Mouse (Mus musculus) neural tube, embryonic 15.5 days (tissue): Measurements from ENCODE around the gene Sbf2. TPM values are rescaled to one million over a fixed set of nuclear protein-coding genes. Genes with fewer than 3 reads are reported as not detected.

Experiments used
- ATAC-seq: fragments of 200-750 bp; cut with Nextera tagmentation; 2 replicates; pipeline ENCODE4 v1.8.0; 2017; ENCODE audit warnings: mild to moderate bottlenecking, moderate TSS enrichment, moderate library complexity; ENCODE audit not compliant: low FRiP score
- H3K27ac ChIP-seq: fragments of 300-500 bp; sonication (generic); replicated peaks from 2 replicates; pipeline ENCODE4 v1.5.1; 2015; ENCODE audit warnings: mild to moderate bottlenecking, inconsistent platforms
- H3K27me3 ChIP-seq: fragments of 300-500 bp; sonication (generic); replicated peaks from 2 replicates; pipeline ENCODE4 v1.6.1; 2015; ENCODE audit warnings: inconsistent platforms
- H3K36me3 ChIP-seq: fragments of 300-500 bp; sonication (generic); 2 replicates; pipeline ENCODE4 v1.6.1; 2015; ENCODE audit warnings: inconsistent platforms
- H3K4me1 ChIP-seq: fragments of 300-500 bp; sonication (generic); 2 replicates; pipeline ENCODE4 v1.6.1; 2015; ENCODE audit warnings: inconsistent platforms
- H3K4me2 ChIP-seq: fragments of 300-500 bp; sonication (generic); 2 replicates; pipeline ENCODE4 v1.6.1; 2015; ENCODE audit warnings: inconsistent platforms, mild to moderate bottlenecking, moderate library complexity
- H3K4me3 ChIP-seq: fragments of 300-500 bp; sonication (generic); replicated peaks from 2 replicates; pipeline ENCODE4 v1.5.1; 2015; ENCODE audit warnings: mild to moderate bottlenecking, inconsistent platforms
- H3K9ac ChIP-seq: fragments of 300-500 bp; sonication (generic); replicated peaks from 2 replicates; pipeline ENCODE4 v1.6.1; 2015; ENCODE audit warnings: mild to moderate bottlenecking, inconsistent platforms
- H3K9me3 ChIP-seq: fragments of 300-500 bp; sonication (generic); replicated peaks from 2 replicates; pipeline ENCODE4 v1.6.1; 2016; ENCODE audit warnings: inconsistent platforms
- WGBS: fragments of 180-500 bp; shearing (Covaris S2); methylation state at CpG from one replicate; pipeline ENCODE4 v1.1.7; 2015; ENCODE audit warnings: mixed read lengths; 5-methylcytosine and 5-hydroxymethylcytosine counted together
- polyA plus RNA-seq: library from polyadenylated mRNA; unstranded; fragments of >200 nt; fragmentation: Nextera tagmentation; extraction: Ambion mirVana; gene quantifications from 2 replicates; pipeline ENCODE4 v1.2.1, GENCODE M21; 2015

Gene Sbf2
- polyA plus RNA-seq, 1 experiment from 2014 or later: 51.3 TPM

GRCm38 (mm10) chr7:110627486-110628272 is 13.0 kb upstream of the Sbf2 start, which contains the start of gene Adm:
Gene Adm (plus strand): TSS chr7:110627661.
- no peaks in the 10 kb centered on the region for H3K9me3 ChIP-seq
- peaks cover 47% of the 10 kb centered on the region for H3K4me1 ChIP-seq
- peak within 1 kb of the TSS; percentile 39 for H3K4me3 ChIP-seq
- peak within 1 kb of the TSS; percentile 78 for H3K4me2 ChIP-seq
- H3K36me3 ChIP-seq: no peaks in the 10 kb centered on the region
- peak within 1 kb of the TSS; percentile 40 for H3K9ac ChIP-seq
- no peak within 1 kb of the TSS for H3K27ac ChIP-seq
- no peak for ATAC-seq
- peaks cover 68% of the 10 kb centered on the region for H3K27me3 ChIP-seq
- 1% methylated on average over 30 of the region's 30 CpGs for WGBS

GRCm38 (mm10) chr7:110627099-110627482 is 12.4 kb upstream of the Sbf2 start:
- H3K4me2 ChIP-seq: peak overlapping the region; percentile 78
- no peak overlapping the region for H3K9ac ChIP-seq
- ATAC-seq: no peak
- peaks cover 68% of the 10 kb centered on the region for H3K27me3 ChIP-seq
- H3K9me3 ChIP-seq: no peaks in the 10 kb centered on the region
- H3K36me3 ChIP-seq: no peaks in the 10 kb centered on the region
- 2% methylated on average over 12 of the region's 12 CpGs for WGBS
- no peak overlapping the region for H3K27ac ChIP-seq
- peaks cover 47% of the 10 kb centered on the region for H3K4me1 ChIP-seq
- peak overlapping the region; percentile 39 for H3K4me3 ChIP-seq

- Histone ChIP-seq H3K9ac (no peak overlapping the region), H3K27ac (no peak overlapping the region), H3K9me3 (no peaks in the 10 kb centered on the region), H3K4me2 (peak overlapping the region; percentile 78), H3K36me3 (no peaks in the 10 kb centered on the region), H3K4me1 (peaks cover 47% of the 10 kb centered on the region), H3K4me3 (peak overlapping the region; percentile 8; the same call in 1 of the 2 replicates), H3K27me3 (peaks cover 64% of the 10 kb centered on the region)
- ATAC-seq: no peak
- 3% methylated on average over 28 of the region's 28 CpGs for WGBS
Observed at GRCm38 (mm10) chr7:110626186-110627098, 11.7 kb upstream of the Sbf2 start.

GRCm38 (mm10) chr7:110625489-110625888 is 10.8 kb upstream of the Sbf2 start:
- H3K9ac ChIP-seq: no peak overlapping the region
- no peak for ATAC-seq
- H3K4me1 ChIP-seq: peaks cover 44% of the 10 kb centered on the region
- whole genome bisulfite sequencing: 56% methylated on average over 10 of the region's 10 CpGs
- peaks cover 57% of the 10 kb centered on the region for H3K27me3 ChIP-seq
- no peak overlapping the region for H3K4me3 ChIP-seq
- H3K4me2 ChIP-seq: no peak overlapping the region
- no peaks in the 10 kb centered on the region for H3K36me3 ChIP-seq
- no peak overlapping the region for H3K27ac ChIP-seq
- H3K9me3 ChIP-seq: no peaks in the 10 kb centered on the region

- WGBS: 82% methylated on average over 13 of the region's 13 CpGs
- Histone ChIP-seq H3K27me3 (peaks cover 57% of the 10 kb centered on the region), H3K4me1 (peaks cover 40% of the 10 kb centered on the region), H3K9ac (no peak overlapping the region), H3K27ac (no peak overlapping the region), H3K9me3 (no peaks in the 10 kb centered on the region), H3K4me3 (no peak overlapping the region), H3K36me3 (no peaks in the 10 kb centered on the region), H3K4me2 (no peak overlapping the region)
- ATAC-seq: no peak
Observed at GRCm38 (mm10) chr7:110624961-110625360, 10.2 kb upstream of the Sbf2 start.

- H3K27me3 ChIP-seq: peaks cover 54% of the 10 kb centered on the region
- WGBS: 78% methylated on average over 2 of the region's 2 CpGs
Observed at GRCm38 (mm10) chr7:110624067-110624466, 9.3 kb upstream of the Sbf2 start.

GRCm38 (mm10) chr7:110619086-110619611 is 4.4 kb upstream of the Sbf2 start:
- ATAC-seq: no peak
- H3K9me3 ChIP-seq: no peaks in the 10 kb centered on the region
- no peaks in the 10 kb centered on the region for H3K36me3 ChIP-seq
- H3K9ac ChIP-seq: no peak overlapping the region
- H3K4me2 ChIP-seq: no peak overlapping the region
- H3K4me1 ChIP-seq: peaks cover 9% of the 10 kb centered on the region
- H3K27ac ChIP-seq: no peak overlapping the region
- H3K4me3 ChIP-seq: no peak overlapping the region
- peaks cover 9% of the 10 kb centered on the region; the same call in 1 of the 2 replicates for H3K27me3 ChIP-seq
- WGBS: 57% methylated on average over 9 of the region's 9 CpGs

More at GRCm38 (mm10) chr7:110624067-110624466, 9.3 kb upstream of the Sbf2 start:
- peaks cover 34% of the 10 kb centered on the region for H3K4me1 ChIP-seq
- no peak overlapping the region for H3K4me2 ChIP-seq
- no peaks in the 10 kb centered on the region for H3K36me3 ChIP-seq
- H3K27ac ChIP-seq: no peak overlapping the region
- H3K9ac ChIP-seq: no peak overlapping the region
- H3K4me3 ChIP-seq: no peak overlapping the region
- H3K9me3 ChIP-seq: no peaks in the 10 kb centered on the region
- ATAC-seq: no peak

GRCm38 (mm10) chr7:110615792-110616191 is 1.1 kb upstream of the Sbf2 start:
- H3K27me3 ChIP-seq: 0 out of 2 replicates have a peak, but pooled peaks cover 4% of the 10 kb centered on the region
- H3K4me1 ChIP-seq: peaks cover 31% of the 10 kb centered on the region
- ATAC-seq: no peak
- no peaks in the 10 kb centered on the region for H3K9me3 ChIP-seq
- peak overlapping the region; percentile 92 for H3K4me2 ChIP-seq
- 0 out of 2 replicates have a peak overlapping the region, but pooled peaks have one; percentile 93 for H3K4me3 ChIP-seq
- H3K36me3 ChIP-seq: no peaks in the 10 kb centered on the region
- H3K27ac ChIP-seq: no peak overlapping the region
- WGBS: 15% methylated on average over 11 of the region's 11 CpGs
- no peak overlapping the region for H3K9ac ChIP-seq

GRCm38 (mm10) chr7:110615151-110615631 is 469 bp upstream of the Sbf2 start:
- peaks cover 31% of the 10 kb centered on the region for H3K4me1 ChIP-seq
- ATAC-seq: peak; percentile 37
- no peaks in the 10 kb centered on the region for H3K9me3 ChIP-seq
- H3K27me3 ChIP-seq: 0 out of 2 replicates have a peak, but pooled peaks cover 4% of the 10 kb centered on the region
- H3K27ac ChIP-seq: peak overlapping the region; percentile 99
- H3K4me3 ChIP-seq: peak overlapping the region; percentile 93
- no peaks in the 10 kb centered on the region for H3K36me3 ChIP-seq
- under 1% methylated on average over 20 of the region's 20 CpGs for WGBS
- peak overlapping the region; percentile 92 for H3K4me2 ChIP-seq
- H3K9ac ChIP-seq: peak overlapping the region; percentile 96

- 2% methylated on average over 17 of the region's 17 CpGs for WGBS
- H3K4me2 ChIP-seq: peak overlapping the region; percentile 92
Observed at GRCm38 (mm10) chr7:110613381-110614132, 1.2 kb downstream of the Sbf2 start.

More at GRCm38 (mm10) chr7:110613381-110614132, 1.2 kb downstream of the Sbf2 start:
- H3K4me1 ChIP-seq: peaks cover 31% of the 10 kb centered on the region
- peak overlapping the region; percentile 99 for H3K27ac ChIP-seq
- no peaks in the 10 kb centered on the region for H3K36me3 ChIP-seq
- 0 out of 2 replicates have a peak, but pooled peaks cover 2% of the 10 kb centered on the region for H3K27me3 ChIP-seq
- peak overlapping the region; percentile 96 for H3K9ac ChIP-seq
- peak overlapping the region; percentile 93 for H3K4me3 ChIP-seq
- peak; percentile 27; the same call in 1 of the 2 replicates for ATAC-seq
- no peaks in the 10 kb centered on the region for H3K9me3 ChIP-seq
